Mouse (Mus musculus): ENCODE data around the gene Scn5a. TPM values are rescaled to one million over a fixed set of nuclear protein-coding genes. Genes with fewer than 3 reads are reported as not detected.

Gene Scn5a
- total RNA-seq (2017) = not detected in 3 replicates

GRCm38 (mm10) chr9:119578636-119579438 is at the start of gene Scn5a:
Gene Scn5a, minus strand, starts transcription at chr9:119579016.
- no peak for ATAC-seq (replicated peaks; ENCODE audit: insufficient number of reproducible peaks, low FRiP score, low TSS enrichment, poor library complexity, severe bottlenecking)

- ATAC-seq (replicated peaks; ENCODE audit: insufficient number of reproducible peaks, low FRiP score, low TSS enrichment, poor library complexity, severe bottlenecking) = no peak
These were observed 48.4 kb upstream of the Scn5a start for GRCm38 (mm10) chr9:119627227-119627626.

- no peak for ATAC-seq (replicated peaks; ENCODE audit: insufficient number of reproducible peaks, low FRiP score, low TSS enrichment, poor library complexity, severe bottlenecking)
These were observed 45.3 kb upstream of the Scn5a start for GRCm38 (mm10) chr9:119624151-119624550.

GRCm38 (mm10) chr9:119614798-119615197 is 36.0 kb upstream of the Scn5a start:
- ATAC-seq (replicated peaks; ENCODE audit: insufficient number of reproducible peaks, low FRiP score, low TSS enrichment, poor library complexity, severe bottlenecking) = no peak

GRCm38 (mm10) chr9:119610563-119611166 is 31.8 kb upstream of the Scn5a start:
- no peak for ATAC-seq (replicated peaks; ENCODE audit: insufficient number of reproducible peaks, low FRiP score, low TSS enrichment, poor library complexity, severe bottlenecking)

- no peak for ATAC-seq (replicated peaks; ENCODE audit: insufficient number of reproducible peaks, low FRiP score, low TSS enrichment, poor library complexity, severe bottlenecking)
These were observed 28.1 kb upstream of the Scn5a start for GRCm38 (mm10) chr9:119606906-119607305.

GRCm38 (mm10) chr9:119604607-119605006 is 25.8 kb upstream of the Scn5a start:
- no peak for ATAC-seq (replicated peaks; ENCODE audit: insufficient number of reproducible peaks, low FRiP score, low TSS enrichment, poor library complexity, severe bottlenecking)

- no peak for ATAC-seq (replicated peaks; ENCODE audit: insufficient number of reproducible peaks, low FRiP score, low TSS enrichment, poor library complexity, severe bottlenecking)
These were observed 19.7 kb upstream of the Scn5a start for GRCm38 (mm10) chr9:119598501-119598900.

GRCm38 (mm10) chr9:119597332-119597731 is 18.5 kb upstream of the Scn5a start:
- ATAC-seq (replicated peaks; ENCODE audit: insufficient number of reproducible peaks, low FRiP score, low TSS enrichment, poor library complexity, severe bottlenecking) = no peak

GRCm38 (mm10) chr9:119589592-119589991 is 10.8 kb upstream of the Scn5a start:
- ATAC-seq (replicated peaks; ENCODE audit: insufficient number of reproducible peaks, low FRiP score, low TSS enrichment, poor library complexity, severe bottlenecking) = no peak

- no peak for ATAC-seq (replicated peaks; ENCODE audit: insufficient number of reproducible peaks, low FRiP score, low TSS enrichment, poor library complexity, severe bottlenecking)
These were observed 10.1 kb upstream of the Scn5a start for GRCm38 (mm10) chr9:119588763-119589449.

GRCm38 (mm10) chr9:119580668-119581067 is 1.9 kb upstream of the Scn5a start:
- 0 out of 2 replicates have a peak, but pooled peaks have one; percentile 42 for ATAC-seq (replicated peaks; ENCODE audit: insufficient number of reproducible peaks, low FRiP score, low TSS enrichment, poor library complexity, severe bottlenecking)

GRCm38 (mm10) chr9:119580187-119580586 is 1.4 kb upstream of the Scn5a start:
- ATAC-seq (replicated peaks; ENCODE audit: insufficient number of reproducible peaks, low FRiP score, low TSS enrichment, poor library complexity, severe bottlenecking) = no peak

- no peak for ATAC-seq (replicated peaks; ENCODE audit: insufficient number of reproducible peaks, low FRiP score, low TSS enrichment, poor library complexity, severe bottlenecking)
These were observed 543 bp downstream of the Scn5a start for GRCm38 (mm10) chr9:119578311-119578635.

- ATAC-seq (replicated peaks; ENCODE audit: insufficient number of reproducible peaks, low FRiP score, low TSS enrichment, poor library complexity, severe bottlenecking) = no peak
These were observed 1.8 kb downstream of the Scn5a start for GRCm38 (mm10) chr9:119576977-119577376.

GRCm38 (mm10) chr9:119575732-119576131 is 3.1 kb downstream of the Scn5a start:
- no peak for ATAC-seq (replicated peaks; ENCODE audit: insufficient number of reproducible peaks, low FRiP score, low TSS enrichment, poor library complexity, severe bottlenecking)

GRCm38 (mm10) chr9:119574366-119574765 is 4.5 kb downstream of the Scn5a start:
- ATAC-seq (replicated peaks; ENCODE audit: insufficient number of reproducible peaks, low FRiP score, low TSS enrichment, poor library complexity, severe bottlenecking) = no peak

GRCm38 (mm10) chr9:119573009-119573408 is 5.8 kb downstream of the Scn5a start:
- ATAC-seq (replicated peaks; ENCODE audit: insufficient number of reproducible peaks, low FRiP score, low TSS enrichment, poor library complexity, severe bottlenecking) = no peak

GRCm38 (mm10) chr9:119571411-119571888 is 7.4 kb downstream of the Scn5a start:
- no peak for ATAC-seq (replicated peaks; ENCODE audit: insufficient number of reproducible peaks, low FRiP score, low TSS enrichment, poor library complexity, severe bottlenecking)

- no peak for ATAC-seq (replicated peaks; ENCODE audit: insufficient number of reproducible peaks, low FRiP score, low TSS enrichment, poor library complexity, severe bottlenecking)
These were observed 8.2 kb downstream of the Scn5a start for GRCm38 (mm10) chr9:119570652-119571051.

Measured in monocyte, adult 5-6 weeks (primary cell).